Mouse (Mus musculus) liver, embryonic 14.5 days (tissue): ENCODE results near the gene Mid2.

ENCODE experiments used
- CTCF ChIP-seq: IDR thresholded peaks from 2 replicates; pipeline ENCODE4 v1.5.1; 2016; ENCODE audit warnings: antibody characterized with exemption, low read depth, control low read depth
- EP300 ChIP-seq: IDR thresholded peaks from 2 replicates; pipeline ENCODE4 v1.6.1; 2016; ENCODE audit warnings: antibody characterized with exemption, low read depth

DNA sequence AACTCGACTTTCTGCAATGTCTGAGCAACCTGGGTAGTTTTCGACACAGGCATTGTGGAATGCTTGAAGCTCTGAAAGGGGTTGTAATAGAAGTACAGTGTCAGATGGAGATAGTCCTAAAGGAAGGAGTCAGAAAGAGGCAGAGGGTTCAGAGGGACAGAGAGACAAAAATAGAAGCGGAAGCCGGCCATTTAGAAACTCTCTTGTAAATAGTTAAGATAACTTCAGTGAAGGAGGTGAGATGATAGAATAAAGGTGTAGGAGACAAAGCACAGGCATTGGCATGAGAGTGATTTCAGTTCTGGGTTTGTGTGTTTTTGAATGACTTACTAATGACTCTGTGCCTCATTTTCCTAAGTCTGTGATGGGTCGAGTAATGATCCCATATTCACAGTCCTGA, 11.0 kb downstream of the Mid2 start:
- TF ChIP-seq CTCF = no peak
- no peak for TF ChIP-seq EP300
